Mouse (Mus musculus): ENCODE measurements at regions not wholly inside any gene's neighbourhood (a gene's known extent, or its start where the extent isn't known, plus 50 kb on each side); places are given as distances from the start of the nearest gene placed in this dataset.

GRCm38 (mm10) chr1:130279180-130279579, 143.6 kb downstream of the Cd55b start:
- Histone ChIP-seq H3K4me3 (ENCODE audit: low read length) (no peak overlapping the region), H3K9me3 (ENCODE audit: control insufficient read depth, low read length) (peaks cover 3% of the 10 kb centered on the region; the same call in 1 of the 2 replicates)
- no peak for ATAC-seq (ENCODE audit: low FRiP score, low TSS enrichment)

GRCm38 (mm10) chr1:130278000-130278536, 144.7 kb downstream of the Cd55b start:
- Histone ChIP-seq H3K4me3 (ENCODE audit: low read length) (no peak overlapping the region), H3K36me3 (ENCODE audit: control insufficient read depth, insufficient read depth, low read length) (no peaks in the 10 kb centered on the region), H3K4me1 (ENCODE audit: control insufficient read depth, insufficient read depth, low read length) (no peaks in the 10 kb centered on the region), H3K9ac (ENCODE audit: low read depth, low read length) (no peak overlapping the region), H3K27ac (ENCODE audit: low read depth, low read length) (no peak overlapping the region), H3K9me3 (ENCODE audit: control insufficient read depth, low read length) (peaks cover 3% of the 10 kb centered on the region; the same call in 1 of the 2 replicates), H3K27me3 (ENCODE audit: control insufficient read depth, insufficient read depth, low read length) (no peaks in the 10 kb centered on the region), H3K4me2 (replicated peaks; ENCODE audit: low read depth, low read length) (no peak overlapping the region)
- ATAC-seq (ENCODE audit: low FRiP score, low TSS enrichment): no peak

More at GRCm38 (mm10) chr1:130279180-130279579, 143.6 kb downstream of the Cd55b start:
- no peaks in the 10 kb centered on the region for H3K4me1 ChIP-seq (ENCODE audit: control insufficient read depth, insufficient read depth, low read length)
- H3K36me3 ChIP-seq (ENCODE audit: control insufficient read depth, insufficient read depth, low read length): no peaks in the 10 kb centered on the region
- no peak overlapping the region for H3K4me2 ChIP-seq (replicated peaks; ENCODE audit: low read depth, low read length)
- H3K9ac ChIP-seq (ENCODE audit: low read depth, low read length): no peak overlapping the region
- no peak overlapping the region for H3K27ac ChIP-seq (ENCODE audit: low read depth, low read length)
- H3K27me3 ChIP-seq (ENCODE audit: control insufficient read depth, insufficient read depth, low read length): no peaks in the 10 kb centered on the region

GRCm38 (mm10) chr1:130276885-130277284, 145.9 kb downstream of the Cd55b start:
- Histone ChIP-seq H3K4me2 (replicated peaks; ENCODE audit: low read depth, low read length) (no peak overlapping the region), H3K4me1 (ENCODE audit: control insufficient read depth, insufficient read depth, low read length) (no peaks in the 10 kb centered on the region), H3K27me3 (ENCODE audit: control insufficient read depth, insufficient read depth, low read length) (no peaks in the 10 kb centered on the region), H3K9me3 (ENCODE audit: control insufficient read depth, low read length) (peaks cover 3% of the 10 kb centered on the region; the same call in 1 of the 2 replicates), H3K9ac (ENCODE audit: low read depth, low read length) (no peak overlapping the region), H3K27ac (ENCODE audit: low read depth, low read length) (no peak overlapping the region), H3K36me3 (ENCODE audit: control insufficient read depth, insufficient read depth, low read length) (no peaks in the 10 kb centered on the region), H3K4me3 (ENCODE audit: low read length) (no peak overlapping the region)
- no peak for ATAC-seq (ENCODE audit: low FRiP score, low TSS enrichment)
- WGBS: 76% methylated on average over 3 of the region's 3 CpGs

GRCm38 (mm10) chr1:130276005-130276404, 146.8 kb downstream of the Cd55b start:
- Histone ChIP-seq H3K36me3 (ENCODE audit: control insufficient read depth, insufficient read depth, low read length) (no peaks in the 10 kb centered on the region), H3K27ac (ENCODE audit: low read depth, low read length) (no peak overlapping the region), H3K9ac (ENCODE audit: low read depth, low read length) (no peak overlapping the region), H3K9me3 (ENCODE audit: control insufficient read depth, low read length) (peaks cover 3% of the 10 kb centered on the region; the same call in 1 of the 2 replicates), H3K4me3 (ENCODE audit: low read length) (no peak overlapping the region), H3K4me2 (replicated peaks; ENCODE audit: low read depth, low read length) (no peak overlapping the region), H3K27me3 (ENCODE audit: control insufficient read depth, insufficient read depth, low read length) (no peaks in the 10 kb centered on the region), H3K4me1 (ENCODE audit: control insufficient read depth, insufficient read depth, low read length) (no peaks in the 10 kb centered on the region)
- WGBS: 80% methylated on average over 2 of the region's 2 CpGs
- no peak for ATAC-seq (ENCODE audit: low FRiP score, low TSS enrichment)

- Histone ChIP-seq H3K4me3 (ENCODE audit: low read length) (no peak overlapping the region), H3K27me3 (ENCODE audit: control insufficient read depth, insufficient read depth, low read length) (no peaks in the 10 kb centered on the region), H3K9ac (ENCODE audit: low read depth, low read length) (no peak overlapping the region), H3K4me1 (ENCODE audit: control insufficient read depth, insufficient read depth, low read length) (no peaks in the 10 kb centered on the region), H3K27ac (ENCODE audit: low read depth, low read length) (no peak overlapping the region), H3K9me3 (ENCODE audit: control insufficient read depth, low read length) (peaks cover 3% of the 10 kb centered on the region; the same call in 1 of the 2 replicates), H3K36me3 (ENCODE audit: control insufficient read depth, insufficient read depth, low read length) (no peaks in the 10 kb centered on the region), H3K4me2 (replicated peaks; ENCODE audit: low read depth, low read length) (no peak overlapping the region)
- no peak for ATAC-seq (ENCODE audit: low FRiP score, low TSS enrichment)
- 25% methylated on average over 4 of the region's 4 CpGs for WGBS
Measured at GRCm38 (mm10) chr1:130274470-130274869, 148.3 kb downstream of the Cd55b start.

GRCm38 (mm10) chr1:130270457-130270856, 152.4 kb downstream of the Cd55b start:
- 77% methylated on average over 2 of the region's 2 CpGs for WGBS
- Histone ChIP-seq H3K4me2 (replicated peaks; ENCODE audit: low read depth, low read length) (no peak overlapping the region), H3K27me3 (ENCODE audit: control insufficient read depth, insufficient read depth, low read length) (no peaks in the 10 kb centered on the region), H3K9ac (ENCODE audit: low read depth, low read length) (no peak overlapping the region), H3K4me1 (ENCODE audit: control insufficient read depth, insufficient read depth, low read length) (no peaks in the 10 kb centered on the region), H3K9me3 (ENCODE audit: control insufficient read depth, low read length) (no peaks in the 10 kb centered on the region), H3K27ac (ENCODE audit: low read depth, low read length) (no peak overlapping the region), H3K4me3 (ENCODE audit: low read length) (no peak overlapping the region), H3K36me3 (ENCODE audit: control insufficient read depth, insufficient read depth, low read length) (no peaks in the 10 kb centered on the region)
- no peak for ATAC-seq (ENCODE audit: low FRiP score, low TSS enrichment)
